Mouse (Mus musculus) E14TG2a.4 (cell line): ENCODE measurements around the gene Tgm2.

ENCODE experiments used
- CTCF ChIP-seq: conservative IDR thresholded peaks from 2 replicates; pipeline ENCODE4 v1.5.1; 2014; ENCODE audit warnings: low read length
- POU5F1 ChIP-seq: IDR thresholded peaks from 2 replicates; pipeline ENCODE4 v1.6.1; 2014; ENCODE audit warnings: low read length, borderline replicate concordance

DNA sequence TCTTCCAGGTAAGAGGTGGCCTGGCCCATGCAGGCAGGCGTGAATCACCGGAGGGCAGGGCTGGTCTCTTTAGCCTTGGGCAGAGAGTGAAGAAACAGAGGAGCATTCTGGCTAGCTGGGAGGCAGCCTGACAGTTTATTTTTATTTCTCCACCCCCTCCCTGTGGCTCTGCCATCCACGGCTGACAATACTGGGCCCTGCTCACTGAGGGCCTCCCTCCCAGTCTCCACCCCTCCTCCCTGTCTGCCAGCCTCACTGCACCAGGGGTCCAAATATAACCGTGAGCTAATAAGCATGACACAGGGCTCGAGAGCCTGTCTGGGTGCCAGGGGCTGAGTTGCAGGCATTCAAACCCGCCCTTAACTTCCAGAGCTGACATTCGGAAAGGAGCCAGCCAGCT, 6.6 kb downstream of the Tgm2 start:
- TF ChIP-seq CTCF, result no peak
- no peak for TF ChIP-seq POU5F1
